In genomic region chr4:82399406-82400380, GRCm38 (mm10) we compare ENCODE assay signal across 8 mouse cellular contexts.
DNase-seq lines count a peak whose midpoint lies in the region; ATAC-seq and TF ChIP-seq lines count a peak whose summit lies in the region.
"Had no signal": no experiment of that assay in that cellular context is flagged by ENCODE, and none has a peak within 500 bp of the region (broad histone marks: within the 10 kb centered on the region; RNA-seq: fewer than 3 reads in every experiment).

No protein-coding gene starts in this region.

- H3K9ac ChIP-seq in ES-Bruce4 (ENCODE audit: low read depth, poor library complexity, severe bottlenecking): no peak overlapping the region
- no peak overlapping the region for H3K9ac ChIP-seq in embryonic facial prominence, embryonic 12.5 days
- H3K9ac ChIP-seq in heart, embryonic 14.5 days (ENCODE audit: low read length): 0 out of 2 replicates have a peak overlapping the region, but pooled peaks have one; percentile 14
- H3K9ac ChIP-seq: neural tube, embryonic 12.5 days had no signal

- DNase-seq in adipocyte (ENCODE audit: low spot score): peak; percentile 83
- peak; percentile 71 to 90 for DNase-seq in kidney, postnatal 25 days
- peak; percentile 29 for DNase-seq in ovary, postnatal 10 days (ENCODE audit: low spot score)

- no peaks in the 10 kb centered on the region for H3K9me3 ChIP-seq in ES-Bruce4 (replicated peaks; ENCODE audit: control insufficient read depth, insufficient read depth, low read length, poor library complexity, severe bottlenecking)
- no peaks in the 10 kb centered on the region for H3K9me3 ChIP-seq in embryonic facial prominence, embryonic 12.5 days
- no peaks in the 10 kb centered on the region for H3K9me3 ChIP-seq in heart, embryonic 14.5 days (ENCODE audit: control insufficient read depth, low read length)
- H3K9me3 ChIP-seq: neural tube, embryonic 12.5 days had no signal

- H3K4me3 ChIP-seq in ES-Bruce4 (ENCODE audit: low read depth, low read length): 0 out of 2 replicates have a peak overlapping the region, but pooled peaks have one; percentile 0
- no peak overlapping the region for H3K4me3 ChIP-seq in embryonic facial prominence, embryonic 12.5 days
- no peak overlapping the region for H3K4me3 ChIP-seq in heart, embryonic 14.5 days (ENCODE audit: control insufficient read depth in 1 of 2, insufficient read depth in 1 of 2, low read depth in 1 of 2, low read length in 2 of 2)
- H3K4me3 ChIP-seq: neural tube, embryonic 12.5 days had no signal

- peaks cover 7% of the 10 kb centered on the region for H3K4me1 ChIP-seq in ES-Bruce4 (ENCODE audit: control insufficient read depth, insufficient read depth, low read length)
- peaks cover 41% of the 10 kb centered on the region for H3K4me1 ChIP-seq in embryonic facial prominence, embryonic 12.5 days
- peaks cover 30 to 63% of the 10 kb centered on the region in 2 experiments for H3K4me1 ChIP-seq in heart, embryonic 14.5 days (ENCODE audit: control insufficient read depth in 2 of 2, insufficient read depth in 2 of 2, low read length in 2 of 2)

- 47% methylated on average over 11 of the region's 11 CpGs for WGBS in embryonic facial prominence, embryonic 12.5 days
- WGBS in heart, embryonic 14.5 days: 29% methylated on average over 11 of the region's 11 CpGs

- H3K4me2 ChIP-seq in embryonic facial prominence, embryonic 12.5 days (replicated peaks): no peak overlapping the region
- no peak overlapping the region; the same call in 1 of the 2 replicates for H3K4me2 ChIP-seq in heart, embryonic 14.5 days (ENCODE audit: low read length)
- H3K4me2 ChIP-seq: neural tube, embryonic 12.5 days had no signal

- H3K27ac ChIP-seq in ES-Bruce4 (ENCODE audit: insufficient read depth, low read length): peak overlapping the region; percentile 98
- H3K27ac ChIP-seq in embryonic facial prominence, embryonic 12.5 days: peak overlapping the region; percentile 55; the same call in 1 of the 2 replicates
- H3K27ac ChIP-seq in heart, embryonic 14.5 days (replicated peaks in 1 of 2; ENCODE audit: control insufficient read depth in 1 of 2, insufficient read depth in 1 of 2, low read depth in 2 of 2, low read length in 2 of 2): peak overlapping the region; percentile 43 to 74
- H3K27ac ChIP-seq: neural tube, embryonic 12.5 days had no signal

- no peaks in the 10 kb centered on the region for H3K36me3 ChIP-seq in ES-Bruce4 (ENCODE audit: control insufficient read depth, insufficient read depth, low read length, poor library complexity, severe bottlenecking)
- H3K36me3 ChIP-seq in embryonic facial prominence, embryonic 12.5 days: no peaks in the 10 kb centered on the region
- H3K36me3 ChIP-seq in heart, embryonic 14.5 days (ENCODE audit: control insufficient read depth, insufficient read depth, low read length): no peaks in the 10 kb centered on the region
- H3K36me3 ChIP-seq: neural tube, embryonic 12.5 days had no signal

- TF ChIP-seq POLR2A in ES-Bruce4 (IDR thresholded peaks at IDR 0.05; ENCODE audit: insufficient read depth, low read length): no peak

- TF ChIP-seq CTCF in ES-Bruce4 (IDR thresholded peaks at IDR 0.05; ENCODE audit: low read depth, low read length): no peak

- no peaks in the 10 kb centered on the region for H3K27me3 ChIP-seq in ES-Bruce4 (ENCODE audit: control insufficient read depth, insufficient read depth, low read length, poor library complexity, severe bottlenecking)
- H3K27me3 ChIP-seq in embryonic facial prominence, embryonic 12.5 days: no peaks in the 10 kb centered on the region
- no peaks in the 10 kb centered on the region for H3K27me3 ChIP-seq in heart, embryonic 14.5 days (ENCODE audit: control insufficient read depth, insufficient read depth, low read length)
- H3K27me3 ChIP-seq: neural tube, embryonic 12.5 days had no signal

- TF ChIP-seq EP300 in ES-Bruce4 (IDR thresholded peaks at IDR 0.05; ENCODE audit: insufficient read depth, low read depth, low read length): no peak

- ATAC-seq in embryonic facial prominence, embryonic 12.5 days (ENCODE audit: insufficient number of reproducible peaks, insufficient read depth, low FRiP score, low TSS enrichment): no peak
- 0 out of 2 replicates have a peak, but pooled peaks have one; percentile 42 for ATAC-seq in heart, embryonic 14.5 days (ENCODE audit: insufficient number of reproducible peaks, insufficient read depth, low FRiP score, low read depth)
- ATAC-seq in megakaryocyte progenitor cell, adult 5-6 weeks (replicated peaks; ENCODE audit: poor library complexity): no peak

Comparison
In these comparisons a context has a peak if more than half of its experiments do, and no peak if none do; other contexts are left out.
1. DNase-seq: peak in every context shown above with its lines; median percentile 83 in adipocyte; 80 in kidney, postnatal 25 days; 29 in ovary, postnatal 10 days.